Mouse (Mus musculus) embryo, embryonic 11 days (tissue): ENCODE data around the gene Smcr8.

ENCODE experiments used
- DNase-seq: peaks from one replicate; pipeline ENCODE4 v3.0.0-alpha.2; 2015

Gene Smcr8

DNA sequence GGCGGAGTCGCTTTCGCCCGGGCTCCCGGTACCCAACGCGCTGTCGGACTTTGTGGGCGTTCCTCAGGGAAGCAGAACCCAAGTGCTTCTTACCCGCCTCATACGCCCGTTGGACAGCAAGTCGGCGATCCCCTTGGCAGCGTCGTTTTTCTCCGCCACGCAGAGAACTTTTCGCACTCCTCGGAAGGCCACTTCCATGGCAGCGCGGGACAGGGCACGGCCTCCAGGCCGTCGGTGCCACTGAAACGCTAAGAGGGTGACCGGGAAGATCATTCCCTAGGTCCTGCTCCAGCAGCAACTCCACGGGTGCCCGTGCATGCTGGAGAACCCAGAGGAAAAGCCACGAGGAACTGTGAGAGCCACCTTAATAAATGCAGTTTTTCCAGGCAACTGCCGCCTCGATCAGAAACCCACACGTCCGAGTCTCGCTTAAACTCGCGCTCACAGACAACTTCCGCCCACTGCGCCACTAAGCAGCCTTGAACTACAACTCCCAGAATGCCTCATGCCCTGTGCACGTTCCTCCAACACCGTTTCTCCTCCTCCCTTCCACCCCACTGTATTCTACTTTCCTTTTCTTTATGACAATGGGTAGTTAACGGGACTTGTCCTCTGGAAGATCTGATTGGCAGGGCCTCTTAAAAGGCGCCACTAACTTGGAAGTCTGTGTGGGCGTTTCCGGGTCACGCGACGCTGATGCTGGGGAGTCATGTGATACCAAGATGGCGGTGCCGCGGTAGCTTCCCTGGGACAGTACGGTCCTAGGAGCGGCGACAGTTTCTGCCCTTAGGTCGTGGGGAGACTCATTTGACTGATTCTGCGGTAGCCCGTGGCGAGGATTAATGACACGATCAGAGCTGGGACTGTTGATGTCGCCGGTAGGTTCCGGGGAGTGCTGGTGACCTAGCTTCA lies at the start of gene Smcr8, which contains the start of gene Top3a:
TSS of gene Smcr8 (plus strand) at position 696 of the 912 bp plus-strand sequence.
TSS of gene Top3a (minus strand) at position 537 of the 912 bp plus-strand sequence.
- peak; percentile 95 for DNase-seq

DNA sequence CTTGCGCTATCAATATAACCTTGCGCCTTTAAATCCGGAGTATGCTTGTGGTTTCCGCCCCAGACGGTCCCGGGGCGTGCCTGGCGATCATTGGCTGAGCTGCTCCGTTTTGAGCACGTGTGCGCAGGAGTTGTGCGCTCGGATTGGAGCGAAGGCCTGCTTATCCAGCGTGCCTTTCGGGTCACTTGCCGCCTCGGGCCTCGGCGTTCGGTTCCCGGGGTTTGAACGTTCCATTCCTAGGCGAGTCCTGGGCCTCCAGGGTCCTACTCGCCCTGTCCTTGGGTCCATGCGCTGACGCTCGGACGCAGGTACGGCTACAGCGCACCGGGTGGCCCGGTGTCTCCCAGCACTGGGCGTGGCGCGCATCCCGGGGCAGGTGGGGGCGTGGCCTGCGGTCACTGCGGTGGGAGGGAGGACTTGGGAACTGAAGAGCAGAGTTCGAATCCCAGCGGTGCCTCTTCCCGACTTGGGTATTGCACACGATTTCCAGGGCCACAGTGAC lies 49.0 kb upstream of the Smcr8 start, which contains the start of gene Mief2:
TSS of gene Mief2 (plus strand) at position 139 of the 502 bp plus-strand sequence.
- peak; percentile 97 for DNase-seq

DNA sequence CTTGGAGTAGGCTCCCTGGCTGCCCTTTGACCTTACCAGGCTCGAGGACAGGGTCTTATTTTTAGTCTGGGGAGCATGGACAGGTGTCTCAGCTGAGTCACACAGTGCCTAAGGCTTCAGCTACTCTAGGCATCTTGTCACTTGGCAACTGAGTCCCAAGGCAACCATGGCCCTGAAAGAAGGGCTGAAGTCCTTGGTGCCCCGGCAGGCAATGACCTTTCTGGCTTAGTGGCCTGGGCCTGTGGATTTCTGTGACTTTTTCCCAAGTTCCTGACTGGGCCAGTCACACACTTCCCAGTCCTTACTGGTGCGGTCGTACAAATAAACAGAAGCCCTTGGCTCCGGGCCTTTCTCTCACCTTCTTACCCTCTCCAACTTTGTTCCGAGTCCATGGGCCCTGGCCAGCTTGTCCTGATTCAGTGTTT lies 48.1 kb upstream of the Smcr8 start:
- DNase-seq = no peak

DNA sequence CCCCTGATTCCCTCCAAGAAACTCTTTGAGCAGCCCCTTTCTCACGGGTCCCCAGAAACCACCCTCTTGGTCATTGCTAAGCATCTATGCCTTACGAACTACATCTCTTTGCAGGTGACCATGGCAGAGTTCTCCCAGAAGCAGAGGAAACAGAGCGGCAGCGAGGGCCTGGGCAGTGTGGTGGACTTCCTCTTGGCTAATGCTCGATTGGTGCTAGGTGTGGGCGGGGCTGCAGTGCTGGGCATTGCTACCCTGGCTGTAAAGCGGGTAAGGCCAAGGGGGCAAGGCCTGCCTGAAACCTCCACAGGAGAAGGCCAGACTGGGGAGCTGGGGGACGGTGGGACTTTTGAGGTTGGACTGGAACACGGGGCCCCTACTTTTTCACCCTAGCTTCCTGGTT lies 47.2 kb upstream of the Smcr8 start:
- DNase-seq = no peak

DNA sequence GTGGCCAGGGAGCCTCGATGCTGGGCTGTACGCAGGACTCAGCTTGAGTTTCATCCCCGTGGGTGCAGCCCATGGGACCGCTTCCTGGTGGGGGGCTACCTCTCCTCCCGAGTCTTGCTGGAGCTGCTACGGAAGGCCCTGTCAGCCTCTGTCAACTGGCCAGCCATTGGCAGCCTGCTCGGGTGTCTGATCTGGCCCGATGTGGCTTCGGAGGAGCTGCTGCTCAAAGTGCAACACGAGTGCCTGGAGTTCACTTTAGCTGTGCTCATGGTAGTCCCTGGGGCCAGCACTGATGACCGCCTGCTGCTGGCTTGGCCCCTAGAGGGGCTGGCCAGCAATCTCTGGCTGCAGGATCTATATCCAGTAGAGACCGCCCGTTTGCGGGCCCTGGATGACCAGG lies 46.1 kb upstream of the Smcr8 start:
- no peak for DNase-seq

DNA sequence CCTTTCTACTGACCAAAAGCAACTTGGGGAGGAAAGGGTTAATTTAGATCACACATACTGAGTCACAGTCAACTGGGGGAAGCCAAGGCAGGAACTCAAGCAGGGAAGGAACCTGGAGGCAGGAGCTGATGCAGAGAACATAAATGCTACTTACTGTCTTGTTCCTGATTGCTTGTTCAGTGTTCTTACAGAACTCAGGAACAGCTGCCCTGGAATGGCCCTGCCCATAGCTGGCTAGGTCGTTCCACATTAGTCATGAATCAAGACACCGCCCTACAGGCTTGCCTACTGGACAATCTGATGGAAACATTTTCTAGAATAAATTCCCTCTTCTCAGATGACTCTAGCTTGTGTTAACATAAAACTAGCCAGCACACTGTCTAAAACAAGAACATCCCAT lies 43.1 kb upstream of the Smcr8 start:
- DNase-seq = no peak

DNA sequence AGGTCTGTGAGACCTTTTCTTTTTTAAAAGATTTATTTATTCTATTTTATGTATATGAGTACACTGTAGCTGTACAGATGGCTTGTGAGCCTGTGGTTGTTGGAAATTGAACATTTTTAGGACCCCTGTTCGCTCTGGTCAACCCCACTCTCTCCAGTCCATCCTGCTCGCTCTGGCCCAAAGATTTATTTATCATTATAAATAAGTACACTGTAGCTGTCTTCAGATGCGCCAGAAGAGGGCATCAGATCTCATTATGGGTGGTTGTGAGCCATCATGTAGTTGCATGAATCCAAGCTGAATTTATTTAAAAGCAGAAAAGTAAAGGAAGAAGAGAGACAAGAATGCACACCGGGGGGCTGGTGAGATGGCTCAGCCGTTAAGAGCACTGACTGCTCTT lies 42.1 kb upstream of the Smcr8 start:
- DNase-seq = no peak

DNA sequence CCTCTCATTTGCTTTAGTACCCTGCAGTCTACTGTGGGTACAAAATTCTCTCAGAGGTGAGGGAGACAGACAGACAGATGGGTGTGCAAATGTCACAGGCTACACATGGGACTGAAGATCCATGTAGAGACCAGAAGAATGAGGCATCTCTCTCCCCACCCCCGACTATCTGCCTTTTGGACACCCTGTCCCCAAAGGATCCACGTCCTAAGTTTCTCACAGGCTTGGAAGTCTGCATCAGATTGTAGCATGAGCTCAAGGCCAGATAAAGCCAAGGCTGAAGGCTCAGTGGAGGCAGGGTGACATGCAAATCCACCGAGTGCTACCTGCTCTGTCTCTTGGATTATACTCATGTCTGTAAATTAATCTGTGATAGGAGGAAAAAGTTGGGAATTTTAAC lies 40.8 kb upstream of the Smcr8 start:
- no peak for DNase-seq

DNA sequence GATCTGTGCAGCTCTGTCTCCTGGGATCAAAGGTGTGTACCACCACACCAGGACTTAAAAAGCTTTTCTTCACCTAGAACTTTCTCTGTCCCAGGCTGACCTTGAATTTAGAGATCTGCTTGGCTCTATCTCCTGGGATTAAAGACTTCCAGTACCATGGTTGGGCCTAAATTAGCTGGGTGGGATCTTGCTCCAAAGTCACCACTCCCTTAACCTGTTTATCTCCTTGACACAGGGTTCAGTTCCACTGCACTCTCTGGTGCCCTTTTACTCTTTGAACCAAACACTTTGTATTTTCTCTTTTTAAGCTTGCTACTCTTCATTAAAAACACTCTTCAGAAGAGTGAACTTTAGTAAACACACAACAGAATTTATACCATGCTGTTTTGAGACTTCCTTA lies 39.9 kb upstream of the Smcr8 start:
- no peak for DNase-seq

DNA sequence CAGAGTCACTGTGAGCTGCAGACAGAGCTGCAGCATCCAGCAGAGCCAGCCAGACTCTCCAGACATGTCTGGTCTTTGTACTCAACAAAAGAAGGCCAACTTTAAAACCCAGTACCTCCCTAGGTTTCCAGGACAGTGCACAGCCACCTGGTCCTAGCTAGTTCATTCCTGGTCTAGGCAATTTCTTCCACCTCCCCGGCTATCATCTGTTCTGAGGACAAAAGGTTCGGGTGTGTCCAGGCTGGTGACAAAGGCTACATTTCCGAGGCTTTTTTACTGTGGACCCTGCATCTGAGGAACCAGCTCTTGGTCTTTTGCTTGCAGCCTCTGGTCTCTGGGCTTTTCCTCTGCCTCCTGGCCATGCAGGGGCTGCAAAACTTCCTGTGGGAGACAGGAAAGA lies 37.0 kb upstream of the Smcr8 start:
- no peak for DNase-seq

DNA sequence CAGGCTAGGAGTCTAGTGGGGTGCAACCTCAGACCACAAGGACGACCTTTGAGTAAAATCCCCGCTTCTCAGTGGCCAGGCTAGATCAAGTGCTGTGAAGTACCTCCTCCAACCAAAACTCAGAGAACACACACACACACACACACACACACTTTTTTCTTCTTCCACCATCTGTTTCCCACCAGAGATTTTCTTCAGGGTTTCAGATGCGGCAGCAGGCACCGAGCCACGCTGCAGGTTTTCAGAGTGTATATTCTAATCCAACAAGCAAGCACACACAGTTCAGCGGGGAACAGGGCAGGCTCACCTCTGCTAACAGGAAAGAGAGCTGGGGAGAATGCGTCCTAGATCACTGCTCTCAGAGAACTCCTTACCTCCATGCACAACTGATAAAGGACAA lies 21.8 kb upstream of the Smcr8 start:
- no peak for DNase-seq

DNA sequence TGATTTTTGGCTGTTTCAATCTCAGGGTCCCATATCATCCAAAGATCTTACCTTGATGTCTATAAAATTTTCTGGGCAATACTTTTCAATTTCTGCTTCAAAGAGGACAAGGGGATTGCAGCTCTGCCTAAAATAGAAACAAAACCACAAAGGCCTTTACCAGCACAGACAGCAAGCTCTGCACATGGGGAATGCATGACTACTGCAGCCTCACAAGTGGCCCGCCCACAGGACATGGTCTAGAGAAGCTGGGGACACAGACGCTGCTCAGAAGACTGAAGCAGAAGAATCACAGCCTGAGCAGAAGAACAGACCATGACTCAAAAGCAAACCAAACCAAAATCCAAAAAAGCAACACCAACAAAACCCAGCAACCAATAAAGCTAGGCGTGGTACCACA lies 15.6 kb upstream of the Smcr8 start:
- DNase-seq = no peak

DNA sequence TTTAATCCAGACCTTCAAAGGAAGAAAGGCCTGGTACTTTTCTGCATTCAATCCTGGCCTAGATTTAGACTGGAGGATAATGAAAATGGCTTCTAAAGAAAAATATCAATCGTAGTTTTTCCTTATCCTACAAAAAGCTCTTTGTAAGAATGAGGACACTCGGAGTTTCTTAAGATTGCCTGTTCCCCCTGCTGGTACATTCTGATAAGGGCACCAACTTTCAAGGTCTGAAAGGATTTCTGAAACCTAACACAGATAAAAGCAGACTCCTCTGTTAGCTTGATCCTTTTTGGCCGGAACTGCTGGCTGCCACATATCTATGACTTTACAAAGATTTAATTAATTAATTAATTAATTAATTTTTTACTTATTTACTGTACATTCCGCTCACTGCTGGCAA lies 10.4 kb upstream of the Smcr8 start:
- DNase-seq = no peak

DNA sequence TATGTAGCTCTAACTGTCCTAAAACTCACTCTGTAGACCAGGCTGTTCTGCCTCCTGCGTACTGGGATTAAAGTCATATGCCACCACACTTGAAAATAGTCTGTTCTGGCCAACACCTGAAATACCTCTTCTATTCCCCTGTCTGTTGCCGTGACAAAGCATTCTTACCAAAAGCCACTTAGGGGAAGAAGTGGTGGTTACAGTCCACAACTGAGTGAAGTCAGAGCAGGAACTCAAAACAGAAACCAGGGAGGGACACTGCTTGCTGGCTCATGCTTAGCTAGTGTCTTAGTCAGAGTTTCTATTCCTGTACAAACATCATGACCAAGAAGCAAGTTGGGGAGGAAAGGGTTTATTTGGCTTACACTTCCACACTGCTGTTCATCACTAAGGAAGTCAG lies 8.0 kb upstream of the Smcr8 start:
- DNase-seq = no peak

DNA sequence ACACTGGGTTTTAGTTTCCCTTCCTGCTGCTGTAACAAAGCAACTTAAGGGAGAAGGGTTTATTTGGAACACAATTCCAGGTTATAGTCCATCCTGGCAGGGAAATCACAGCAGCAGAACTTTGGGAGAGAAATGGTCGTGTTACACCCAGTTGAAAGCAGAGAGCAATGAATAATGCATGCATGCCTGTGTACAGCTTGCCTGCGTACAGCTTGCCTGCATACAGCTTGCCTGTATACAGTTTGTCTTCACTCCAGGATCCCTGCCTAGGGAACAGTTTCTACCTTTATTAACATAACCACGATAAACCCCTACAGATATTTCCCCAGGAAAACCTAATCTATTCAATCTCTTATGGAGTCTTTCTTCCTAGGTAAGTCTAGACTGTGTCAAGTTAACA lies 6.5 kb upstream of the Smcr8 start:
- DNase-seq = no peak

DNA sequence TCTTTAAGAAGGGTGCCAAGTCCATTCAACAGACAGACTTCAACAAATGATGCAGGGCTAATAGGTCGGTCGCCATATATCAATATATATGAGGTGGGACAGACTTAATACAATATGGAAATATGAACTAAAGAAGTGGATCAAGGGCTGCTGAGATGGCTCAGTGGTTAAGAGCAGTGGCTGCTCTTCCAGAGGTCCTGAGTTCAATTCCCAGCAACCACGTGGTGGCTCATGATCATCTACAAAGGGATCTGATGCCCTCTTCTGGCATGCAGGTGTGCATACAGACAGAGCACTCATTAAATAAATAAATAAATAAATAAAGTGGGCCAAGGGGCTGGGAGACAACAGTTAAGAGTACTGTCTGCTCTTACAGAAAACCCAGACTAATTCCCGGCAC lies 5.2 kb upstream of the Smcr8 start:
- DNase-seq = no peak

DNA sequence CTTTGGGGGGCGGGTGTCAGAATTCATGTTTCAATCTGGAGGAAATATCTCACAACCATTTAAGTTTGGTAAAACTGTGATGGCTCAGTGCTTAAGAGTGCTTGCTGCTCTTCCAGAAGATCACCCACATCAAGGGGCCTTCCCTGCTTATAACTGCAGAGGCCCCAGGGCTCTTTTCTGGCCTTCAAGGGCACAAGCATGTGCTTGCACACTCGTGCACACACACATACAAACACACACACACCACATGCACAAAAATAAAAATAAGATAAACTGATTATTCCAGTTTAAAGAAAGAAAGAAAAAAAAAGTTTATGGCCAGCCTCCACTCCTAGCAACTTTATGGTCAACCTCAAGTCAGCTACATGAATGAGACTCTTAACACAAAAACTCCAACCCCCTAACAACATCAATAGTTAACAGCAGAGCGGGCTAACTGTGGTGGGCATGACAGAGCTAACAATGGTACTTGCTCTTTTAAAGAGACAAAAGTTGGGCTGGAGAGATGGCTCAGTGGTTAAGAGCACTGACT lies 3.1 kb upstream of the Smcr8 start:
- no peak for DNase-seq

DNA sequence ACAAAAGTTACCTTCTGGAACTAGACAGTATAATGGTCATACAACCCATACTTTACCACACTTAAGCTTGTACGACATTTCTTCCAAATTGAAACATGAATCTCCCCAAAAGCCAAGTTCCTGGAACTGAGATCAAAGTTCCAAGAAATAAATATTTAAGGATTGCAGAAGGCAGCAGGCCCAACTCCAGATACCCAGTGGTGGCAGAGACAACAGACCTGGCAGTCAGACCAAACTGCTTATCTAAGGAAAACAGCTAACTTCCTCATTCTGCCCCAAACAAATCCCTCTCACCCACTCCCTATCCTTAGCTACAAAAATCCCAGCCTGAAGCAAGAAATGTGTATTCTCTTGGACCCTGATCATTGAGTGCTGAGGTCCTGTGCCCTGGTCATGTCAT lies 2.5 kb upstream of the Smcr8 start:
- no peak for DNase-seq

DNA sequence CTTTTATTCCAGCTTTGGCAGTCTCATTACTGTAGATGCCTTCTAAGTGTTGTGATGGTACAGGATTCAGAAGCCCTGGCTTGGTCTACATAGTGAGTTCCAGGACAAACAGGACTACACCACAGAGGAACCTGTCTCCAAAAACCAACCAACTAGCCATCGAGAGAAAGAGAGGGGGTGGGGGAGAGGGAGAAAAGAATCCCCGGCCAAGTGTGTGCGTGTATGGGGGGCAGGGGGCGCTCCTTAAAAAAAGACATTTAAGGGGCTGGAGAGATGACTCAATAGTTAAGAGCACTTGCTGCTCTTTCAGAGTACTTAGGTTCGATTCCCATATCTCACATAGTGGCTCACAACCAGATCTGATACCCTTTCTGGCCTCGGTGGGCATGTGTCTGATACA lies 1.7 kb upstream of the Smcr8 start:
- no peak for DNase-seq

DNA sequence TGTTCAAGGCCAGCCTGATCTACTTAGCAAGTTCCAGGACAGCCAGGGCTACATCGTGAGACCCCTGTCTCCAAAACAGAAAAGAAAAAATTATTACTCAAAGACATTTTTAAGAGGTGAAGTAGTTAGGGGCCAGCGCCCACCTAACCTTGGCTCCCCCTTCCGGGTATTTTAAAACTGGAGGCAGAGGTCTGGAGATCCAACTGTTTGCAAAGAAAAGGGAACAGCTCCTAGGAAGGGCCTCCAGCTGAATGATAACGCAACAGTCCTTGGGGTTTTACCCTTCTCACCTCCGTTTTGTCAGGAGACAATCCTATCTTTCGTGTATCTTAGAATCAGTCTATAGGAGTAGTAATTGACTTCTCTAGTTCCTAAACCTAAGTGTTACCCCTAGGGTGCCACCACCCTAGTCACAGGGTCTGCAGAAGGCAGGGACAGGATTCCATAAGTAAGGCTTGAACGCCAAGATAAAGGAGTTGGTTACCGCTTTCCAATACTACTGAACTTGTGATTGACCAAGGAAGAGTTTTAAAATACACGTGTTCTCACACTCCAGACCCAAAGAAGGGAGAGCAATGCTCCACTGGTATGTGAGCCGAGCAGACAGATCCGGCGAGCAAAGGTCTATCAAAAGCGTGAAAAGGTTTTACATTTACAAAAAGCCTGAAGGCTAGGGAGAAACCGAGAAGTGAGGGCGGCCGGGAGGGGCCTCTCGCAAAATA lies 1.1 kb upstream of the Smcr8 start:
- peak; percentile 5 for DNase-seq

DNA sequence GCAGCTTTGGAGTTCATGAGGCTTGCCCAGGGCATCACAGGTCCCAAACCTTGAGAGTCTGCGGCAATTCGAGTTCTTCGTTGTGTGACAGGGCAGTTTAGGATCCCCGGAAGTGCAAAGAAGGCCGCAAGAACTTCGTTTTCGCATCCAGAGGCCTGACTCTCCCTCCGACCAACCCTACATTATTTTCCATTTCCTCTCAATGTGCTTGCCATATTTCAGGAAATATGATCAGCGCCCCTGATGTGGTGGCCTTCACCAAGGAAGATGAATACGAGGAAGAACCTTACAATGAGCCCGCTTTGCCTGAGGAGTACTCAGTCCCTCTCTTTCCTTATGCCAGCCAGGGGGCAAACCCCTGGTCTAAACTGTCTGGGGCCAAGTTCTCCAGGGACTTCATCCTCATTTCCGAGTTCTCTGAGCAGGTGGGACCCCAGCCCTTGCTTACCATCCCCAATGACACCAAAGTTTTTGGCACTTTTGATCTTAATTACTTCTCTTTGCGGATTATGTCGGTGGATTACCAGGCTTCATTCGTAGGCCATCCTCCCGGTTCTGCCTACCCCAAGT lies 562 bp downstream of the Smcr8 start:
- DNase-seq = no peak

DNA sequence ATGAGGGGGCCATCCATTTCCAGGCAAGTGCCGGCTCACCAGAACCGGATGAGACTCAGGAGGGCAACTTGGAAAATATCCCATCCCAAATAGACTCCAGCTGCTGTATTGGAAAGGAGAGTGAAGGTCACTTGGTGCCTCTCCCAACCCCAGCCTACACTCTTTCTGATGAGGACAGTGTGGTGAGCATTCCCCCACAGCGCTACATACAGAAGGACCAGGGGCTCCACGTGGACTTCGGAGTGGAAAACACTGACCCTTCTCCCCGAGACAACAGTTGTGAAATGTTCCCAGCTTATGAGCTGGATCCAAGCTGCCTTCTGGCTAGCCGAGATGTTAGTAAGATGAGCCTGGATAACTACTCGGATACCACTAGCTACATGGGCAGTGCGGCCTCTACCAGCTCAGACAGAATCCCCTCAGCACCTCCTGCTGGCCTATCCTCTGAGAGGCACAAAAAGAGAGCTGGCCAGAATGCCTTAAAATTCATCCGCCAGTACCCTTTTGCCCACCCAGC lies 2.4 kb downstream of the Smcr8 start:
- DNase-seq = no peak
